Mouse (Mus musculus): Measurements from ENCODE around the gene Lao1.

Gene Lao1

GRCm38 (mm10) chr4:119014997-119015396 is 53.6 kb downstream of the Lao1 start:
- DNase-seq (ENCODE audit: low read depth, low spot score) = no peak

GRCm38 (mm10) chr4:119015557-119015956 is 54.2 kb downstream of the Lao1 start:
- peak; percentile 52 for DNase-seq (ENCODE audit: low read depth, low spot score)

- DNase-seq (ENCODE audit: low read depth, low spot score) = no peak
These were observed 55.7 kb downstream of the Lao1 start for GRCm38 (mm10) chr4:119017078-119017477.
